Mouse (Mus musculus) intestine, postnatal 0 days (tissue): ENCODE data around the gene Lgals4. TPM values are rescaled to one million over a fixed set of nuclear protein-coding genes. Genes with fewer than 3 reads are reported as not detected.

Experiments used
- ATAC-seq: fragments of 200-750 bp; cut with Nextera tagmentation; 2 replicates; pipeline ENCODE4 v1.8.0; 2017; ENCODE audit warnings: mild to moderate bottlenecking, moderate TSS enrichment, moderate library complexity
- H3K27ac ChIP-seq: fragments of 300-500 bp; sonication (generic); 2 replicates; pipeline ENCODE4 v1.5.1; 2014; ENCODE audit warnings: mild to moderate bottlenecking, low read depth, low read length, moderate library complexity
- H3K27me3 ChIP-seq: fragments of 300-500 bp; sonication (generic); replicated peaks from 2 replicates; pipeline ENCODE4 v1.6.1; 2014; ENCODE audit warnings: low read length, mixed read lengths; ENCODE audit not compliant: control insufficient read depth, insufficient read depth
- H3K36me3 ChIP-seq: fragments of 300-500 bp; sonication (generic); 2 replicates; pipeline ENCODE4 v1.6.1; 2014; ENCODE audit warnings: mild to moderate bottlenecking, moderate library complexity; ENCODE audit not compliant: control insufficient read depth, insufficient read depth
- H3K4me1 ChIP-seq: fragments of 300-500 bp; sonication (generic); replicated peaks from 2 replicates; pipeline ENCODE4 v1.6.1; 2014; ENCODE audit warnings: antibody characterized with exemption, low read length, mixed read lengths; ENCODE audit not compliant: control insufficient read depth, insufficient read depth
- H3K4me2 ChIP-seq: fragments of 300-500 bp; sonication (generic); replicated peaks from 2 replicates; pipeline ENCODE4 v1.6.1; 2014; ENCODE audit warnings: low read depth, mild to moderate bottlenecking, moderate library complexity
- H3K4me3 ChIP-seq: fragments of 300-500 bp; sonication (generic); 2 replicates; pipeline ENCODE4 v1.5.1; 2014; ENCODE audit warnings: low read depth, low read length
- H3K9ac ChIP-seq: fragments of 300-500 bp; sonication (generic); 2 replicates; pipeline ENCODE4 v1.6.1; 2014; ENCODE audit warnings: mild to moderate bottlenecking, low read depth, low read length
- H3K9me3 ChIP-seq: fragments of 300-500 bp; sonication (generic); 2 replicates; pipeline ENCODE4 v1.6.1; 2016; ENCODE audit warnings: mixed run types; ENCODE audit not compliant: control insufficient read depth
- CTCF ChIP-seq: sonication (generic); IDR thresholded peaks from 2 replicates; pipeline ENCODE4 v1.5.1; 2016; ENCODE audit warnings: low read depth, mild to moderate bottlenecking, control low read depth, antibody characterized with exemption, moderate library complexity
- WGBS: fragments of 180-500 bp; shearing (Covaris S2); extraction: QIAGEN DNeasy Blood & Tissue Kit; methylation state at CpG from one replicate; pipeline ENCODE4 v1.1.7; 2014; 5-methylcytosine and 5-hydroxymethylcytosine counted together
- polyA plus RNA-seq: library from polyadenylated mRNA; unstranded; fragments of >200 nt; fragmentation: Nextera tagmentation; extraction: Ambion mirVana; gene quantifications from 2 replicates; pipeline ENCODE4 v1.2.1, GENCODE M21; 2015

Gene Lgals4
- polyA plus RNA-seq, 1 experiment from 2014 or later = 2,376 TPM

DNA sequence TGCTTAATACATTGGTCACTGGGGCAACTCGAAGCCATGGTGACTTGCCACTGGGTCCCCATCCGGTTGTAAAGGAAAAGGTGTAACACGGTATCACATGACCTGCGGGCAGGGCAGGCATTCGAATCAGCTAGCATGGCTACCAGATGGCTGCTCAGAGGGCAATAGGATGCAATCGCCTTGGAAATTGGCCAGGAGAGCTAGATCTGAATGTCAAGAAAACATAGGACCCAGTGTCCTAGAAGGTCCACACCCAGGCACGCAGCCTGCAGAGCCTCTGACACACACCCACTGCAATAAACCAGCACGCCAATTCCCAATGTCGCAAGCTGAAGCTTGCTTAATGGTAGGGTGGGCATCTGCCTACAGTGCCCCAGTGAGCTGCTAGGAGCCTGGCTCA is 4.7 kb downstream of the Lgals4 start:
- H3K9me3 ChIP-seq = no peaks in the 10 kb centered on the region
- no peak for TF ChIP-seq CTCF
- H3K4me3 ChIP-seq = no peak overlapping the region
- no peaks in the 10 kb centered on the region for H3K27me3 ChIP-seq
- ATAC-seq = peak; percentile 76
- H3K27ac ChIP-seq = peak overlapping the region; percentile 94
- no peak overlapping the region for H3K9ac ChIP-seq
- 0 out of 2 replicates have a peak, but pooled peaks cover 8% of the 10 kb centered on the region for H3K4me1 ChIP-seq
- H3K4me2 ChIP-seq = peak overlapping the region; percentile 70
- 32% methylated on average over 9 of the region's 9 CpGs for WGBS
- peaks cover 36% of the 10 kb centered on the region for H3K36me3 ChIP-seq

DNA sequence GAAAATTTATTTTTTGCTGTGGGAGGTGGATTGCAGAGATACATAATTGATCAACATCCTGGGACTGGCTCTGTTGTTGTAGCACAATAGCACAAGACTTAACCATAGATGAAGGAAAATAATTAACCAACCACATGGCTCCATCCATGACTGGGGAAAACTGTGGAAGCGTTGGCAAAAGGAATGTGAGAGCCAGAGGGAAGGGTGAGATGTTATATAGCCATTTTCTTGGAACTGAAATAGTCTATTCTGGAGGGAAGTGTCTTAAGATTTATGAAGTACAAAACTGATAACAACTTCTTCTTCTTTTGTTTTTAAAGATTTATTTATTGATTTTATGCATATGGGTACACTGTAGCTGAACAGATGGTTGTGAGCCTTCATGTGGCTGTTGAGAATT is 13.6 kb downstream of the Lgals4 start:
- no peaks in the 10 kb centered on the region for H3K9me3 ChIP-seq
- H3K4me3 ChIP-seq = no peak overlapping the region
- H3K4me1 ChIP-seq = no peaks in the 10 kb centered on the region; the same call in none of the 2 replicates
- ATAC-seq = no peak
- no peak overlapping the region for H3K4me2 ChIP-seq
- H3K27me3 ChIP-seq = no peaks in the 10 kb centered on the region
- H3K9ac ChIP-seq = no peak overlapping the region
- H3K27ac ChIP-seq = no peak overlapping the region
- no peaks in the 10 kb centered on the region for H3K36me3 ChIP-seq
- TF ChIP-seq CTCF = no peak
- 65% methylated on average over 1 of the region's 1 CpGs for WGBS

DNA sequence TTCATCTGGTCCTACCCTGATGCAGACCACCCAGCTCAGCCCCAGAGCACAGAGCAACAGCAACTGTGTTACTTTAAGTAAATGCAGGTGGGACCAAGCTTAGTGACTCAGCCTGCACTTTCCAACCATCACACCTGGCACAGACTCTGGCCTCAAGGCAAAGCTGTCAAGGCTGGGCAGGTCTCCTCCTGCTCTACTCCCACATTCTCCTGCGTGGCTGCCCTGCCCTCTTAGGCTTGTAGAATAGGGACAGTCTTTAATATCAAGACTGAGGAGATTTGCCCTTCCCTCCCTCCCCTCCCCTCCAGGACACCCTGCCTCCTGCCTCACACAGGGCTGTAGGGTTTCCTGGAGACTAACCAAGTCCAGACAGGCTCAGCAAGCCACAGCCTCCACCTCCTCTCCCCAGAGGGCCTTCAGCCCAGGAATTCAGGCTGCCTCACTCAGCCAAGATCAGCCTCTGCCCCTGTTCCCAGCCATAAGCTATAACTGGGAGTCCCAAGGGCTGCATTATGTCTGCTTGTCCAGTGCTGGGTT is 16.1 kb downstream of the Lgals4 start:
- ATAC-seq = peak; percentile 59
- no peaks in the 10 kb centered on the region; the same call in none of the 2 replicates for H3K4me1 ChIP-seq
- no peak overlapping the region for H3K4me3 ChIP-seq
- no peak overlapping the region; the same call in 1 of the 2 replicates for H3K9ac ChIP-seq
- H3K9me3 ChIP-seq = no peaks in the 10 kb centered on the region
- H3K27ac ChIP-seq = no peak overlapping the region
- H3K4me2 ChIP-seq = no peak overlapping the region
- H3K36me3 ChIP-seq = no peaks in the 10 kb centered on the region
- WGBS = 10% methylated on average over 1 of the region's 1 CpGs
- TF ChIP-seq CTCF = no peak
- H3K27me3 ChIP-seq = no peaks in the 10 kb centered on the region

DNA sequence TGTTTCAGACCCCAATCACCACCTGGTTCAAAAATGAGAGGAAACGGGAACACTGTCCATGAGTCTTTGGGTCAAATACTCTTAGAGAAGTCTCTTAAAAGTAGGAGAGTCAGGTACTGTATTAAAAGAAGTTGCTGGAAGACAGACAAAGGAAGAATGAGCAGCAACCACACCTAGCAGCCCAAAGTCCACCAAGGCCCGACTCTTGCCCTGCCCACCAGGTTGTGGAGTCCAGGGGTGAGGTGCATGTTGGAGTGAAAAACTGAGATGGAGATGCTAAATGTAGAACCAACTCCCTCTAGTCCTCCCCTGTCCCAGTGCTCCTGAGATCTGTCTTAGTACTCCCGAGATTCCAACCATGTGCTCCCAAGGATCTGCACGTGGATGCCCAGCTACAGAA is 17.0 kb downstream of the Lgals4 start:
- Histone ChIP-seq H3K4me3 (no peak overlapping the region), H3K27me3 (no peaks in the 10 kb centered on the region), H3K4me2 (peak overlapping the region; percentile 21), H3K9me3 (no peaks in the 10 kb centered on the region), H3K4me1 (no peaks in the 10 kb centered on the region; the same call in none of the 2 replicates), H3K27ac (no peak overlapping the region), H3K9ac (no peak overlapping the region), H3K36me3 (no peaks in the 10 kb centered on the region)
- 65% methylated on average over 4 of the region's 4 CpGs for WGBS
- TF ChIP-seq CTCF = no peak
- ATAC-seq = no peak

DNA sequence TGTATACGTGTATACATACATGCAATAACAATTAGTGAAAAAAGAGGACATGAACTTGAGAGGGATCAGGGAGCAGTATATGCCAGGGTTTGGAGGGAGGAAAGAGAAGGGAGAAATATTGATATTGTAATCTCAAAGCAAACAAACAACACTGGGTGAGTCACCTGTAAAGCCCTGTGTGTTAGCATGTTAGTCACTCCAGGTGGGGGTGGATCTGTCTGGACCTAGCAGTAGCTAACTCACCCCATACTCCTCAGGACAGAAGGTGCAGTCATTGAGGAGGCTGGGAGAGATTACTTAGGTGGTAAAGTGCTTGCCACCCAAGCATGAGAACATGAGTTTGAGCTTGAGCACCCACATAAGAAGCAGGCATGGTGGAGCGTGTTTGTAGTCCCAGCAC is 26.3 kb downstream of the Lgals4 start:
- H3K4me1 ChIP-seq = no peaks in the 10 kb centered on the region
- peak; percentile 42; the same call in 1 of the 2 replicates for ATAC-seq
- H3K9me3 ChIP-seq = no peaks in the 10 kb centered on the region
- H3K4me3 ChIP-seq = no peak overlapping the region
- H3K27ac ChIP-seq = no peak overlapping the region
- H3K36me3 ChIP-seq = no peaks in the 10 kb centered on the region
- WGBS = 90% methylated on average over 2 of the region's 2 CpGs
- H3K4me2 ChIP-seq = no peak overlapping the region
- TF ChIP-seq CTCF = no peak
- H3K27me3 ChIP-seq = no peaks in the 10 kb centered on the region
- H3K9ac ChIP-seq = no peak overlapping the region

DNA sequence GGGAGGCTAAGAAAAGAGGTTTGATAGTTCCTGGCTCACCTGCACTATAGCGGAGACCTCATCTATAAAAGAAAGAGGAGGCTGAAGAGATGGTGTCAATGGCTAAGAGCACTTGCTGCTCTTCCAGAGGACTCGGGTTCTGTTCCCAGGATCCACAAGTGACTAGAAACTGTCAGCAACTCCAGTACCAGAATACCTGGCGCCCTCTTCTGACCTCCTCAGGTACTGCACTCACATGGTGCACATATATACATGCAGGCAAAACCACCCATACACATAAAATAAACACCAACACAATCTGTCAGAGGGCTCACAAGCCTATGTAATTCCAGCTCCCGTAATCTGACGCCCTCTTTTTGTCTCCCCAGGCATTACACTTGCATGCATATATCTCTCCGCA is 27.2 kb downstream of the Lgals4 start:
- Histone ChIP-seq H3K9ac (no peak overlapping the region), H3K4me2 (no peak overlapping the region), H3K4me1 (0 out of 2 replicates have a peak, but pooled peaks cover 2% of the 10 kb centered on the region), H3K36me3 (no peaks in the 10 kb centered on the region), H3K9me3 (no peaks in the 10 kb centered on the region), H3K4me3 (no peak overlapping the region), H3K27ac (no peak overlapping the region), H3K27me3 (no peaks in the 10 kb centered on the region)
- no peak for ATAC-seq
- TF ChIP-seq CTCF = peak; percentile 40
- 91% methylated on average over 6 of the region's 6 CpGs for WGBS
